ENCODE assay signal across 13 mouse cellular contexts in genomic region chr5:92813562-92813961, GRCm38 (mm10).
A peak's percentile ranks its signal among the peaks of the same experiment; 100 is the strongest.
DNase-seq lines count a peak whose midpoint lies in the region; ATAC-seq and TF ChIP-seq lines count a peak whose summit lies in the region.
"Had no signal": no experiment of that assay in that cellular context is flagged by ENCODE, and none has a peak within 500 bp of the region (broad histone marks: within the 10 kb centered on the region; RNA-seq: fewer than 3 reads in every experiment).

No protein-coding gene starts in this region.

- peak overlapping the region; percentile 70 for H3K27ac ChIP-seq in intestine, embryonic 14.5 days (ENCODE audit: low read depth)
- H3K27ac ChIP-seq in intestine, embryonic 16.5 days (ENCODE audit: low read length) = no peak overlapping the region
- H3K27ac ChIP-seq in lung, embryonic 16.5 days (ENCODE audit: low read length) = peak overlapping the region; percentile 49; the same call in 1 of the 2 replicates
- H3K27ac ChIP-seq in thymus, adult 2 months (ENCODE audit: control insufficient read depth, insufficient read depth, low read length) = no peak overlapping the region
- H3K27ac ChIP-seq: hindbrain, embryonic 15.5 days; liver, embryonic 14.5 days; neural tube, embryonic 12.5 days had no signal

- H3K4me3 ChIP-seq in intestine, embryonic 14.5 days (ENCODE audit: low read depth, low read length) = no peak overlapping the region
- H3K4me3 ChIP-seq in intestine, embryonic 16.5 days (ENCODE audit: low read length) = no peak overlapping the region
- H3K4me3 ChIP-seq in lung, embryonic 16.5 days (ENCODE audit: low read length) = no peak overlapping the region
- no peak overlapping the region for H3K4me3 ChIP-seq in thymus, adult 2 months (ENCODE audit: control insufficient read depth, insufficient read depth, low read length)
- H3K4me3 ChIP-seq: hindbrain, embryonic 15.5 days; neural tube, embryonic 12.5 days had no signal

- peak; percentile 62 for DNase-seq in heart, adult 11 months
- DNase-seq in heart, adult 18-20 months = no peak
- DNase-seq in intestine, embryonic 14.5 days (ENCODE audit: low spot score) = no peak
- DNase-seq in lung, postnatal 14 days = no peak
- peak; percentile 19 for DNase-seq in brain, embryonic 14.5 days (ENCODE audit: low read depth)
- DNase-seq in thymus, adult 2 months = no peak
- DNase-seq: right cerebral cortex, adult 18-20 months; thymus, postnatal 25 days had no signal

- no peaks in the 10 kb centered on the region for H3K36me3 ChIP-seq in intestine, embryonic 14.5 days (ENCODE audit: control insufficient read depth, insufficient read depth, low read length)
- H3K36me3 ChIP-seq in intestine, embryonic 16.5 days (ENCODE audit: control insufficient read depth, insufficient read depth, low read length) = no peaks in the 10 kb centered on the region
- no peaks in the 10 kb centered on the region for H3K36me3 ChIP-seq in lung, embryonic 16.5 days (ENCODE audit: control insufficient read depth, insufficient read depth, low read length)
- H3K36me3 ChIP-seq in thymus, adult 2 months (ENCODE audit: control insufficient read depth, insufficient read depth, low read length) = no peaks in the 10 kb centered on the region
- H3K36me3 ChIP-seq: hindbrain, embryonic 15.5 days; neural tube, embryonic 12.5 days had no signal

- no peak for TF ChIP-seq CTCF in brain, embryonic 14.5 days (IDR thresholded peaks at IDR 0.05; ENCODE audit: borderline replicate concordance, extremely low read depth, insufficient read depth, insufficient read length)
- no peak for TF ChIP-seq CTCF in thymus, adult 2 months (IDR thresholded peaks at IDR 0.05; ENCODE audit: borderline replicate concordance, control insufficient read depth, extremely low read depth, insufficient read depth, low read length, poor library complexity)

- peaks cover 38% of the 10 kb centered on the region for H3K4me1 ChIP-seq in intestine, embryonic 14.5 days (replicated peaks; ENCODE audit: control insufficient read depth, insufficient read depth, low read length)
- H3K4me1 ChIP-seq in intestine, embryonic 16.5 days (ENCODE audit: control insufficient read depth, insufficient read depth, low read length) = peaks cover 32% of the 10 kb centered on the region
- H3K4me1 ChIP-seq in lung, embryonic 16.5 days (replicated peaks; ENCODE audit: control insufficient read depth, insufficient read depth, low read length) = peaks cover 32% of the 10 kb centered on the region
- H3K4me1 ChIP-seq in thymus, adult 2 months (replicated peaks; ENCODE audit: control insufficient read depth, insufficient read depth, low read length) = no peaks in the 10 kb centered on the region

- H3K4me2 ChIP-seq in intestine, embryonic 14.5 days (ENCODE audit: low read length) = no peak overlapping the region
- H3K4me2 ChIP-seq in intestine, embryonic 16.5 days (ENCODE audit: low read depth, low read length) = no peak overlapping the region
- H3K4me2 ChIP-seq in lung, embryonic 16.5 days (ENCODE audit: low read depth, low read length) = no peak overlapping the region
- H3K4me2 ChIP-seq: hindbrain, embryonic 15.5 days; neural tube, embryonic 12.5 days had no signal

- WGBS in intestine, embryonic 14.5 days = 86% methylated on average over 5 of the region's 5 CpGs
- WGBS in intestine, embryonic 16.5 days = 81% methylated on average over 5 of the region's 5 CpGs
- WGBS in lung, embryonic 16.5 days = 78% methylated on average over 5 of the region's 5 CpGs
- 91% methylated on average over 5 of the region's 5 CpGs for WGBS in thymus, adult 2 months

- no peak overlapping the region for H3K9ac ChIP-seq in intestine, embryonic 14.5 days (ENCODE audit: low read length)
- H3K9ac ChIP-seq in intestine, embryonic 16.5 days (ENCODE audit: low read depth, low read length) = no peak overlapping the region
- H3K9ac ChIP-seq in lung, embryonic 16.5 days (ENCODE audit: low read length) = no peak overlapping the region
- H3K9ac ChIP-seq: hindbrain, embryonic 15.5 days; liver, embryonic 14.5 days; neural tube, embryonic 12.5 days had no signal

- H3K27me3 ChIP-seq in intestine, embryonic 14.5 days (replicated peaks; ENCODE audit: control insufficient read depth, insufficient read depth, low read length) = no peaks in the 10 kb centered on the region
- no peaks in the 10 kb centered on the region for H3K27me3 ChIP-seq in intestine, embryonic 16.5 days (replicated peaks; ENCODE audit: control insufficient read depth, insufficient read depth, low read length)
- H3K27me3 ChIP-seq in lung, embryonic 16.5 days (ENCODE audit: control insufficient read depth, insufficient read depth, low read depth, low read length) = peaks cover 3% of the 10 kb centered on the region; the same call in 1 of the 2 replicates
- H3K27me3 ChIP-seq in thymus, adult 2 months (ENCODE audit: control insufficient read depth, insufficient read depth, low read length) = peaks cover 4% of the 10 kb centered on the region; the same call in 1 of the 2 replicates
- H3K27me3 ChIP-seq: neural tube, embryonic 12.5 days had no signal

- no peaks in the 10 kb centered on the region for H3K9me3 ChIP-seq in intestine, embryonic 14.5 days (ENCODE audit: control insufficient read depth, low read length)
- H3K9me3 ChIP-seq in intestine, embryonic 16.5 days (ENCODE audit: control insufficient read depth, low read length) = no peaks in the 10 kb centered on the region
- no peaks in the 10 kb centered on the region for H3K9me3 ChIP-seq in lung, embryonic 16.5 days (ENCODE audit: control insufficient read depth, low read length)
- H3K9me3 ChIP-seq: hindbrain, embryonic 15.5 days; neural tube, embryonic 12.5 days had no signal

- TF ChIP-seq POLR2A in brain, embryonic 14.5 days (IDR thresholded peaks at IDR 0.05; ENCODE audit: borderline replicate concordance, extremely low read depth, insufficient read depth, insufficient read length, poor library complexity, severe bottlenecking) = no peak
- no peak for TF ChIP-seq POLR2A in thymus, adult 2 months (IDR thresholded peaks at IDR 0.05; ENCODE audit: control insufficient read depth, extremely low read depth, insufficient read depth, low read length, poor library complexity)

- ATAC-seq in intestine, embryonic 14.5 days (replicated peaks; ENCODE audit: low FRiP score, low TSS enrichment, low read depth) = no peak
- ATAC-seq in intestine, embryonic 16.5 days = no peak
- no peak for ATAC-seq in lung, embryonic 16.5 days (ENCODE audit: low read depth)

Comparison
In these comparisons a context has a peak if more than half of its experiments do, and no peak if none do; other contexts are left out.
1. DNase-seq: peak in heart, adult 11 months (single experiment) and brain, embryonic 14.5 days (single experiment); none in heart, adult 18-20 months (0 of 2), intestine, embryonic 14.5 days (single experiment), lung, postnatal 14 days (single experiment) and thymus, adult 2 months (single experiment).
2. H3K27ac ChIP-seq: peak in intestine, embryonic 14.5 days (single experiment) and lung, embryonic 16.5 days (single experiment); none in intestine, embryonic 16.5 days (single experiment) and thymus, adult 2 months (single experiment).